Mouse (Mus musculus) T-helper 2 cell (primary cell): ENCODE measurements around the gene Ptpn3.
"Not testable (repeated sequence)": the region's sequence is repeated elsewhere in the genome, so short reads cannot be mapped to it uniquely, and the experiment has no call there.

ENCODE experiments used
- in situ Hi-C: fragments of 300-600 bp; cut with MboI, MseI; formaldehyde crosslinking; loops from one replicate; pipeline ENCODE4 v1.15.1; 2025; ENCODE audit warnings: high pct_unique_total_duplicates

Gene Ptpn3

GRCm38 (mm10) chr4:57228601-57229520 is 72.8 kb downstream of the Ptpn3 start:
- in situ Hi-C loops, result no loop called here

- in situ Hi-C loops, result no loop called here
Measured at GRCm38 (mm10) chr4:57224776-57225175, 76.9 kb downstream of the Ptpn3 start.

GRCm38 (mm10) chr4:57217746-57218145 is 83.9 kb downstream of the Ptpn3 start:
- in situ Hi-C loops, result no loop called here

GRCm38 (mm10) chr4:57216535-57216934 is 85.1 kb downstream of the Ptpn3 start:
- in situ Hi-C loops, result no loop called here

- in situ Hi-C loops, result no loop called here
Measured at GRCm38 (mm10) chr4:57214852-57215251, 86.8 kb downstream of the Ptpn3 start.

GRCm38 (mm10) chr4:57214114-57214513 is 87.5 kb downstream of the Ptpn3 start:
- in situ Hi-C loops, result no loop called here

- in situ Hi-C loops, result no loop called here
Measured at GRCm38 (mm10) chr4:57211706-57212105, 89.9 kb downstream of the Ptpn3 start.

- in situ Hi-C loops, result no loop called here
Measured at GRCm38 (mm10) chr4:57205908-57206307, 95.7 kb downstream of the Ptpn3 start.

- in situ Hi-C loops, result no loop called here
Measured at GRCm38 (mm10) chr4:57204780-57205179, 96.9 kb downstream of the Ptpn3 start.

GRCm38 (mm10) chr4:57202660-57203361 is 98.8 kb downstream of the Ptpn3 start:
- in situ Hi-C loops, result no loop called here

- in situ Hi-C loops, result no loop called here
Measured at GRCm38 (mm10) chr4:57202132-57202531, 99.5 kb downstream of the Ptpn3 start.

- in situ Hi-C loops, result no loop called here
Measured at GRCm38 (mm10) chr4:57200661-57201060, 101.0 kb downstream of the Ptpn3 start.

GRCm38 (mm10) chr4:57198666-57199393 is 102.8 kb downstream of the Ptpn3 start:
- in situ Hi-C loops, result not testable (repeated sequence)

GRCm38 (mm10) chr4:57191543-57192283 is 109.9 kb downstream of the Ptpn3 start:
- in situ Hi-C loops, result no loop called here

GRCm38 (mm10) chr4:57189881-57190280 is 111.8 kb downstream of the Ptpn3 start:
- in situ Hi-C loops, result no loop called here

- in situ Hi-C loops, result no loop called here
Measured at GRCm38 (mm10) chr4:57186035-57186434, 115.6 kb downstream of the Ptpn3 start.

- in situ Hi-C loops, result no loop called here
Measured at GRCm38 (mm10) chr4:57185462-57185861, 116.2 kb downstream of the Ptpn3 start.

- in situ Hi-C loops, result no loop called here
Measured at GRCm38 (mm10) chr4:57183493-57183892, 118.1 kb downstream of the Ptpn3 start.

GRCm38 (mm10) chr4:57181538-57181937 is 120.1 kb downstream of the Ptpn3 start:
- in situ Hi-C loops, result no loop called here

GRCm38 (mm10) chr4:57178881-57179280 is 122.8 kb downstream of the Ptpn3 start:
- in situ Hi-C loops, result no loop called here

- in situ Hi-C loops, result no loop called here
Measured at GRCm38 (mm10) chr4:57175329-57175728, 126.3 kb downstream of the Ptpn3 start.
